Mouse (Mus musculus) small intestine, adult 2 months (tissue): ENCODE data around the gene Pde4a.

Source experiments
- CTCF ChIP-seq: fragments of 200-500 bp; IDR thresholded peaks from 2 replicates; pipeline ENCODE4 v1.5.1; 2012; ENCODE audit warnings: low read depth, mild to moderate bottlenecking, control low read depth, inconsistent platforms, low read length, moderate library complexity, mixed read lengths; ENCODE audit not compliant: insufficient replicate concordance, insufficient read length; ENCODE audit errors: extremely low read depth
- POLR2A ChIP-seq: fragments of 200-500 bp; IDR thresholded peaks from 2 replicates; pipeline ENCODE4 v1.6.1; 2012; ENCODE audit warnings: low read depth, mild to moderate bottlenecking, control low read depth, inconsistent platforms, low read length, moderate library complexity

DNA sequence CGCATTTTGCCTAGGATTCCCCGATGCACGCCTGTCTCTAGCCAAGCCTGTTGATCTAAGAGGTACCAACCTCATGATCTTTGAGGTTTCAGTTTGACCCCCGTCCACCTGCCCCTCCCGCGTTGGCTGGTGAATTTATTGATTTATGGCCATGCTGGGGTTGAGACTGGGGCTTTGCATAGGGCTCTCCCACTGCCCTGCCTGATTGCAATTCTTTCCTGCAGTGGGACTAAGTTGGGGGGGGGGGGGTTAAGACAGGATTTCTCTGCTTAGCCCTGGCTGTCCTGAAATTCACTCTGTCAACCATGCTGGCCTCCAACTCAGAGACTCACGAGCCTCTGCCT lies 59.9 kb downstream of the Pde4a start:
- TF ChIP-seq CTCF (no peak), POLR2A (no peak)
